Mouse (Mus musculus) urinary bladder, postnatal 36 days (tissue): ENCODE results near the gene Sec14l1.

ENCODE experiments used
- DNase-seq, 2 experiments: peaks; one replicate each; pipeline ENCODE4 v3.0.0; 2022; ENCODE audit warnings: low spot score in 2 of 2, mixed read lengths in 1 of 2

The Sec14l1 gene

DNA sequence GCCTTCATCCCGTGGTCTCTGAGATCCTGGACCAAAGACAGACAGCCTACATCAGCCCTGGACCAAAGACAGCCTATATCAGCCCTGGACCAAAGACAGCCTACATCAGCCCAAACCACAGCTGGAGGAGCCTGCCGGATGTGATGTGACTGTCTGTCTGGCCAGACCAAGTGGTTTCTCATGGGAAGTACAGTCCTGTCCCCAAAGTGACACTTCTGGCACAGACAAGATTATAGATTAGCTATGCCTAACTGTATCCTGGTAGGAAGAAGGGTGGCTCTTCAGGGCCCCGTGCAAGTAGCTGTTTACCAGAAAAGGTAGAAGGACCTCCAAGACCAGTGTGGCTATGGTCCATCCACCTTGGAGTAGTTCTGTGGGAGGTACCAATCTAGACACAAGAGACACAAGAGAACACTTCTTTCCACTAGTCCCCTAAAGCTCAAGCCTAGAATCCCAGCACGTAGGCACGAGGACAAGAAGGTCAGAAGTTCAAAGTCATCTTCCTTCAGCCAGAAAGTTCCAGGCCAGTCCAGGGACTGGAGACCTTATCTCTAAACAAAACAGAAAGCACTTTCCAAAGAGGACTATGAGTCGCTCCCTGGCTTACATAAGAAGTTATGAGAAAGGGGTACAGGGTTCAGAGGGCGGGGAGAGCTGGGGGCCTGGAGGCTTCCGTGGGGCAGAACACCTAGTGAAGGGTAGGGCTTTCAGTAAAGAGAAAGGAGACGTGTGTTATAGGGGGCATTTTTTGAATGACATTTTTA lies 27.8 kb upstream of the Sec14l1 start:
- no peak for DNase-seq

DNA sequence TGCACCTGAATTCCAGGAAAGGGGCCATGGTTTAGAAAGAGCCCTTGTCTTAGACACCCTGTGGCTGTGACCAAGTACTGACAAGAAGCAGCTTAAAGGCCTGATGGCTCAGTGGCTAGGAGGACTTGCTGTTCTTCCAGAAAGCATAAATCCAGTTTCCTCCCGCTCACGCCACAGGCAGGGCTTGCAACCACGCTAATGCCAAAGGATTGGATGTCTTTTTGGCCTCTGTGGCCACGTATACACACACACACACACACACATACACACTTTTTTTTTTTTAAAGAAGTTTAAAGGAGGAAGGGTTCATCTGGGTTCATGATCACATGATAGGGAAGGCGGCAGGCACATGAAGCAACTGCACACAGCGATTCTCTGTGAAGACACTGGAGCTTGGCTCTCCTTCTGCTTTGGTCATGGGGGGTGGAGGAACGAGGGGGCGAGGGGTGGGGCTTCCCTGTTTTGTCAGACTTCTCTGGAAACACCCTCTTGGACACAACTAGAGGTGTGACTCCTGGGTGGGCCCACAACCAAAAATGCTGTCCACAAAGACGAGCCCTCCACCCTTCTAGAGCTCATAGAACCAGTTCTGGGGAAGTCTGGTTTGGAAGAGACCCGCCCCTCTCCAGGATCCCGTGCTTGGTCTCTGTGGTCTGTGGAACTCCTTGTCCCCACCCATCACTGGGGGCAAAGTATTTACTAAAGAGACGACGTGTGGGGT lies 26.5 kb upstream of the Sec14l1 start:
- peak in 1 of 2 experiments; percentile 52 for DNase-seq

DNA sequence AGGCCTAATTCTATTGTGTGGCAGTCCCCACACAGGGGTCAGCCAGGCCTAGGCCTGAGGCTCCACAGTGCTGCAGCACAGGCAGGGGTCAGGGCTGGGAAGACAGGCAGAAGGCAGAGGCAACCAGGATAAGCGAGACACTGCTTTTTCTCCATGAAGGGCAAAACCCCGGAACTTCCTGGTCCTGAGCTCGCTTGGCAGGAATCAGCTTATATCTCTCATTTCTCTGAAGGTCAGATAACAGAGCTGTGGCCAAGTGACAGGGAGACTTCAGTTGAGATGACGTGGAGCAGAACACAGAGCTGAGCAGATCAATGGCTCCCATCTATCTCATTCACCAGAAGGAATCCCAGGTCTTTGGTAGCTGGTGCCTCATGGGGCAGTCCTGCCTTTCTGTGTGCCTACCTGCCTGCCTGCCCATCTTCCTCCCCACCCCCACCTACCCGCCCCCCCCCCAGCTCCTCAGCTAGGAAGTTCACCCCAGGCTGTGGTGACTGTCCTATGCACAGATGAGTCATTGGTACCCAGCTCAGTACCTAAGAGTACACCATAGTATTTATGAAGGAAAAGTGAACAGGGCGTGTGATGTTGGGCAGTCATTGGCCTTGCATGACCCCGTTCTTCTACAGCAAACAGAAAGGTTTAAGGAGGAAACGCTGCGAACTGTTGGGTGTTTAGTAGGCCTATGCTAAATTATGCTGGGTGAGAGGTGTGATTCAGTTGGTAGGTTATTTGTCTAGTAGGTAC lies 25.1 kb upstream of the Sec14l1 start:
- no peak for DNase-seq

DNA sequence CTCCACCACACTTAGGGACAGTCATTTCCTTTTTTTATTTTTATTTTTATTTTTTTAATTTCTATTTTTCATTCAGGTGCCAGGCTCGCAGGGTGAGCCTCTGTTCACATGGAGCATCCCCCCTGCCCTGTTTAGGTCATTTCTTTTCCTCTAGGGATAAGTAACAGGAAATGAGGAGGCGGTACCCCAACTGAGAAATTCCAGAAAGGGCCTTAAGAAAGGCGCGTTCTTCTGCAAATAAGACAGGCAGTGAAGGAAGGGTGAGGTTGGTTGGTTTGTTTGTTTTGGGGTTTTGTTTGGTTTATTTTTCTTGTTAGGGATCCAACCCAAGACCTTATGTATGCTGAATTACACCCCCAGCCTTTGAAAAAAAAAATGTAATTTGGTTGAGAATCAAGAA lies 23.6 kb upstream of the Sec14l1 start:
- DNase-seq, result no peak

DNA sequence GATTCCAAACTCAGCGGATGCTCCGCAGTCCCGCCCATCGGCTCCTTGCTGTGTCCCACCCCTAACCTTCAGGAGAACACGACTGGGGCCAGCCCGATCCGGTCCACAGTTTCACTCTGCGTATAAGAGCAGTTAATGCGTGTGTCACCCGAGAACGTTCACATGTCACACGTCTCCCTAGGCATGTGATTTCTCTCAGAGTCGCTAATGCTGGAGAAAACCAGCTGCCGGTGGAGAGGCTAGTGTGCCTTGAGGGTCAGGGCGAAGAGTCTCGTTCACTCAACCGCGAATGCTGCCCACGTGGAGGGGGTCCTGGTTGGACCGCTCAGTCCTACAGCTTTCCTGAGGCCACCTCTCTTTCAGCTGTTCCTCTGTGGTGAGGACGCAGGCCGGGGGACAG lies 23.1 kb upstream of the Sec14l1 start:
- peak in 1 of 2 experiments; percentile 50 for DNase-seq

DNA sequence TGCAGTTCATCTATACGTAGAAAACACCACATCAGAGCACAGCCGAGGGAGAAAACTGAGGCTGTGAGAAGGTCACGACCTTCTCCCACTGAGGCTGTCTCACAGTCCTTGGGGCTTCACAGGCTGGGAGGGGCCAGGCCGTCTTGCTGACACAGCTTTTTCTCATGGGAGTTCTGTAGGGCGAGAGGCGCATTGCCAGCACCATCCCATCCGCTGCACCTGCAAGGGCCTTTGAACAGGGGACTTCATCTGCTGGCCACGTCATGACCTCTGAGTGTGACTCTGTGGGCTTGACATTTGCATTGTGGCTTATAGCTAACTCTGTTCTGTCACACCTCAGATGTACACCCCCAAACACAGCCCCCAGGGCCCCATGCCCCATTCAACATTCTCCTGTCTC lies 22.3 kb upstream of the Sec14l1 start:
- DNase-seq, result no peak

DNA sequence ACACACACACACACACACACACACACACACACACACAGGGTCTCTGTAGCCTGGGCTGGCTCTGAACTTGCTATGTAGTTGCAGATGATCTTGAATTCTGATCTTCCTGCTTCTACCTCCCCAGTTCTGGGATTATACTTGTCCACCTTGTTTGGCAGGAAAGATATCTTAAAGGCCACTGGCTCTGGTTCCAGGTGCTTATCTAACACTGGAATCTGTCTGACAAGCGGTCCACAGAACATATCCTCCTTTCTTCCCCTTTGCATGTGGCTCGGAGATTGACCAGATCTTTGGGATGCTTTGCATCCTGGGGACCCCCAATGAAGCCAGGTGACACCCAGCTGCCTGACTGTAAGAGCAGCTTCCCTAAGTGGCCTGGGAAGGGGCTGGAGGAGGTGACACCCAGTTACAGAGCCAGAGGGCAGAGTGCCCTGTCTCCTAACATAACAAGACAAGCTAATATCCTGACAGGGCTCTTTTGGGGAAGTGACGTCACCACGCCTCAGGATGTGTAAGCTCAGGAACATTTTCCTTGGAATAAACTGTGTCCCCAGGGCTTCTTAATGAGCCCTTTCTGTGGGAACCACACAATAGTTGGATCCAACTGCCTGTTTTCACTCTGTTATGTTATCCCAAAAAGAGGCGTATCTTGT lies 20.9 kb upstream of the Sec14l1 start:
- no peak for DNase-seq

DNA sequence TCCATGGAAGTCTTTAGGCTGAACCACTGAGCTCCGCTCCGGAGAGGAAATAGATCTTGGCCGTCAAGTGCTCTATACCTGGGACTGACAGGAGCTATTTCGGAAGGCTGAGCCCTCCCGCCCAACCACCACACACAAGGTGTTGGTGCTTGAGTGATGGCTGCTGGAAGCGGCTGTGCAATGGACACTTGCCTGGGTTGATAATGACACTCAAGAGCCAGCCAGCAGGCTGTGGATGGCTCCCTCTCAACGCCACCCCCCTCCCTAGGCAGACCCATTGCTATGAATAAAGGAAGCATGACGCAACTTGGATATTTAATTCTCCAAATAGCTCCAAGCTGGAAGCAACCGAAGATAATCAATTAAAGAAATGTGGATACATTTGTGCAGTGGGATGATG lies 20.3 kb upstream of the Sec14l1 start:
- DNase-seq, result no peak

DNA sequence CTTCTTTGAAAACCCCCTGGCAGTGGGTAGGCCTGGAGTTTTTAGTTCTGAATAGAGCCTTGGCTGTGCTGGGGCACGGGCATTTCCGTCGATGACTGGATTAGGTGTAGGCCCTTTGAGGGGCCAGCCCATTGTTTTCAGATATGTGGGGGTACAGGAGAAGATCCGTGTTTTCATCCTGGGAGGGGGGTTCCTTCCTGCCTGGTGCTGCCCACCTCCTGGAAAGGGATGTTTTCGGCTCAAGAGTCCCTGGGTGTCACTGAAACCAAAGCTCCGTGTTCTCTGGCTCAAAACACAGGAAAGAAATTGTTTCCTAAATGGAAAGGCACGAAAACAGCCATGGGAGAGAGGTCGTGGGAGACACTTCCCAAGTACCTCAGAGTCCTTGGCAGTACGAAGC lies 17.9 kb upstream of the Sec14l1 start:
- DNase-seq, result no peak

DNA sequence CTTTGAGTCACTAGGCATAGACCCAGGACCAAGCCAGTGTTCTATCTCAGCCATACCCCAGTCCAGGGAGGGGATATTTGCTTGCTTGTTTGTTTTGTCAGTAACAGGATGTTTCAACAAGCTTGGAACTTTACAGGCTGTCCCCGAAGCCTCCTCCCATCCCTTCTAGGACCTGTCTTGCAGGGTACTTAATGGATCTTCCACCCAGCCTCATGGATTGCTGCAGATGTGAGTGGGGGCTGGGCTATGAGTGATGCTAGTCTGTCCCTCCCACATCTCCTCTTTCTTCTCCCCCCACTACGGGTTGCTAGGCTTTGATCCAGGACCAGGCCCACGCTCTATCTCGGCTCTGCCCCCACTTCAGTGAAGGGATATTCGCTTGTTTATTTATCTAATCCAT lies 16.8 kb upstream of the Sec14l1 start:
- no peak for DNase-seq

DNA sequence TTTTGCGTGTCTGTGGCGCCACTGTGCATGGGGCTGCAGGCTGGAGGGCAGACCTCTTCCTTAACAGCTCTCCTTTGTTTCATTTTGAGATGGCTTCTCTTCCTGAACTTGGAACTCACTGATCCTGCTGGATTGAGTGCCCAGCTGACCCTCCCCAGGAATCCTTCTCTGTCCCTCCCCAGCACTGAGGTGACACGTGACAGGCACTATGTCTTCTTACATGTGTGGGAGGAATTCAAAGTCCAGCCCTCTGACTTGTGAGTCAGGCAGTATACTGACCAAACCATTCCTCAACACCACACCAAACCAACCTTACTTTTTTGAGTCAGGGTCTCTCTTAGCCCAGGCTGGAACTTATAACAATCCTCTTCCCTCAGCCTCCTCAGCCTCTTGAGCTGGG lies 16.2 kb upstream of the Sec14l1 start:
- DNase-seq, result no peak

DNA sequence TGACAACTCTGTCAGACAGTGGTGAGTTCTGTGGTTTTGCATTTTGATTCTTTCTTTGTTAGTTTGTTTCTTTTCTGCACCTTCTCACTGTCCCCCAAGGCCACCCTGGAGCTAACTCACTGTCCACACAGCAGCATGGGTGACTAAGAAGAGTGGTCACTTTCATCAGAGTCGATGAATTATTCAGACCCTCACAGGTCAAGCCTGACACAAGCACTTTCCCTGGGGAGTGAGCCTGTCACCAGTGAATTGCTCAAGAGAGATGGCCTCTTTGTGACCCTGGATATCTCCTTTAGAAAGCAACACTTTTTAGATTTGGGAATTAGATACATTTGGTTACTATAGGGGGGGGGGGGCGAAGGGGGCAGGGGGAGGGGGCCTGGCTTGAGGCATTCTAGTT lies 15.6 kb upstream of the Sec14l1 start:
- no peak for DNase-seq

DNA sequence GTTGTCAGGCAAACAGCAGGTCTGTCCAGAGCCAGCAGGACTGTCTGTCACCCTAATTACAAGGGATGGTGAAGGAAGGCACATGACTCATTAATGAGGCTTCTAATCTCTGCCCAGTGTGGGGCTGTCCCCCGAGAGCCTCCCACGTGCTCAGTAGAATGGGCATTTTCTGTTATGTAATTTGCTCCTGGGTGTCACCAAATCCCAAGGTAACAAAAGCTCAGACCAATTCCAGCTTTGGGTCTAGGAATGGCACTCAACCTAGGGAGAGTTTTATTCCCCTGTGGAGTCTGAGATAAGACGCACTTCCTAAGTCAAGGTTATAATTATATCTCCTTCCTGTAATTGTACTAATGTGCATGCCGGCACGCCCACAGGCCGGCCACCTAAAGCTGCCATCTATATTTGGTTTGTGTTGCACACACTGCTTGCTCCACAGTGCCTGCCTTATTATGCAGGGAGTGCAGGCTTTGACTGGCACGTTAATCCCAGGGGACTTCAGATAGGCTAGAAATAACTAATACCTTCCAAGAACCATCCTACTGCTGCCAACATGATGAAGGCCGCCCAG lies 13.5 kb upstream of the Sec14l1 start:
- DNase-seq, result no peak

DNA sequence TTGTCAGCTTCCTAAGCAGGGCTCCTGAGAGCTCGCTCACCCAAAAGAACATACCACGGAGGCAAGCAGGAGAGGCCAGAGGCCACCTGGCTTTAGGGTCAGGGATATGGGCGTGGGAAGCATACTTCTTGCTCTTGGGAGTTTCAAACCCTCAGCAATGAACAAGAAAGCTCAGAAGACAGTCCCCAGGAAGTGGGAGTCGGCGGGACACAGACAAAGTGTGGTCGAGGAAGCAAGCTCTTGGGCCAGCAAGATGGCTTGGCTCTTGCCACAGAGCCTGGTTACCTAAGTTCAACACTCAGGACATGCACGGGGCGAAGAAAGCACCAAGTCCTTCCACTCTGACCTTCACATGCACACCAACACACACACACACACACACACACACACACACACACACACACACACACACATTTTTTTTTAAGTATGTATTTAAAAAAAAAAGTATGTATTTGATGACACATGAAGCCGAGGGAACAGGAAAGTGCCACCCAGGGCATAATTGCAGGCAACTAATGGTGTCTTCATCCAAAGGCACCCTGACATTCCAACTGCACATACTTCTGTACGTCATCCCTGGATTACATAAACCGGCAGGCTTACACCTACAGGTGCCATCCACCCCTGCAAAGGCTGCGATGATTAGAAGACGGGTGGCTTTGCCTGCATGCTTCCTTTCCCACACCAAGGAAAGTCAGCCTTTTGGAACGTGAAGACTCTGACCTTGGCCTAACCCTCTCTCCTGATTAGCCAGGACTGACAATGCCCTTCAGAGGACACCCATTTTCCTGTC lies 12.8 kb upstream of the Sec14l1 start:
- DNase-seq, result no peak

DNA sequence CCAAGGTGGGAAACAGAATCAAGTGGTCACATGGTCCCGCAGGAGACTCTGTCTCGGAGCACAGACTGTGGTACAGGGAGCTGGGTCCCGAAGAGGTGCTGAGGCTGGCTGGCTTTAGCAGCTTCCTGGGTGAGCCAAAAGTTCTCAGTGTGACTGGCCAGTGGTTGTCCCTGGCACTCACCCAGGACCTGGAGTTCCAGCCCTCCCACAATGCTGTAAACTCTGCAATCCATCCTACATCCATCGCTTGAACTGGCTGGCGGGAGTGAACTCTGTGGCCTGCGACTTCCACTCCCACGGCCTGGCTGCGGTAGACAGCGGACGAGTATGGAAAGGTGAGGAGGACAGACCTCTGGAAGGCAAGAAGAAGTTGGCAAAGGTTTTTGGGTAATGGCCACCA lies 11.4 kb upstream of the Sec14l1 start:
- DNase-seq, result peak in 1 of 2 experiments; percentile 70

DNA sequence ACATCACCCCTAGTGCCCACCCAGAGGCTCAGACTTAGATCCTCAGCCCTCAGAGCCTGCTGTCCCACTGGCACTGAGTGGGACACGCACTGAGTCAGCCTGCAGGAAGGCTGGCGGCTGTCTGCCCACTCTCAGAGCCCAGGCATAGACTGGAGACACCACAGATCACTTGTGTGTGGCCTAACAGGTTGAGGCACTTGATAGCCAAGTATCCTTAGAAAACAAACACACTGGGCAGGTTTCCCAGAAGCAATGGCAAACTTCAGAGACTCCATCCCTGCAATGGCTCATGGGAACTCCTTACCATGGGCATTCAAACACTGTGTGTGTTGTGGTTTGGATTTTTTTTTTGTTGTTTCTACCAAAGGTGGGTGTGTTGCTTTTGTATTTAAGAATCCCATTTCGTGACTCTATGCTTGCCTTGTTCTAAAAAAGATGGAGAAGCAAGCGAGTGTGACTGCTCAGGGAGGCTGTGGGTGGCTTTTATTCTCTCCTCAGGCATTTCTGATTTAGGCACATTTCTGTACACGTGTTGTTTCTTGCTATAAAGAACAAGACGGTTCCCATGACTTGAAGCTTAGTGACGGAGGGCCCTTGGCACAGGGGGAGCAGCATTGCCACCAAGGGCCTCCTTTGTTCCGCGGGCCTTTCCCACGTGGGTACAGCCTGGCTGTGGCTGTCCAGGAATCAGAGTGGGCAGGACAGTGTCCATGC lies 10.8 kb upstream of the Sec14l1 start:
- no peak for DNase-seq

DNA sequence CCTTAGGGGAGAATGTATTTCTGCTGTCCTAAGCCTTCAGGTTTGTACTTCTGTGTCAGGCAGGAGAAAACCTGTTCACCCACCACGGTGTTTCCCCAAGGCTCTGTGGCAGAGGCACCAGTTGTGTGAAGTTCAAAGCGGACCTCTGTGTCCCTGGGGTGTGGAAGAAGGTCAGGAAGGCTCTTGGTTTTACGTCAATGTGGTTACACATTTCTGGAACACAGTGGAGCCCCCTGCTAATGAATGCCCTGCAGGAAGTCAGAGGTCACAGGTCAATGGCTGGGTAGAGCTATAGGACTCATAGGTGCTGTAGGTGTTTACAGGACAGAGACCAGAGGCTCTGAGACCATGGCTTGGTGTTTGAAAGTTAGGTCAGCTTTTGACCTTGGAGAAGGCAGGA lies 9.7 kb upstream of the Sec14l1 start:
- no peak for DNase-seq

DNA sequence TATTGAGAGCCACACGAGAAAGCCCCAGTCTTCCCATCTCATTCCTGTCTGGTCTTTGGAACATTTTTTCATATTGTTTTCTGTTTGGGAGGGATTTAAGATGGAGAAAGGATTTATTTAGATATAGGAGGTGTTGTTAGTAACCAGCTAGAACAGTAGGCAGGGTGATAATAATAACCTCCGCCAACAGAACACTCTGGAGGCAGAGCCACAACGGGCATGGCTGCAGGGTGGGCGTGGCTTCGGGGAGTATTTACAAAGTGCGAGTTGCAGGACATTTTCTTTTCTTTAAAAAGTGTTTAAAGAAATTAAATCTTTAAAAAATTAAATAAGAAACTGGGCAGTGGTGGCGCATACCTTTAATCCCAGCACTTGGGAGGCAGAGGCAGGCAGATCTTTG lies 9.1 kb upstream of the Sec14l1 start:
- no peak for DNase-seq

DNA sequence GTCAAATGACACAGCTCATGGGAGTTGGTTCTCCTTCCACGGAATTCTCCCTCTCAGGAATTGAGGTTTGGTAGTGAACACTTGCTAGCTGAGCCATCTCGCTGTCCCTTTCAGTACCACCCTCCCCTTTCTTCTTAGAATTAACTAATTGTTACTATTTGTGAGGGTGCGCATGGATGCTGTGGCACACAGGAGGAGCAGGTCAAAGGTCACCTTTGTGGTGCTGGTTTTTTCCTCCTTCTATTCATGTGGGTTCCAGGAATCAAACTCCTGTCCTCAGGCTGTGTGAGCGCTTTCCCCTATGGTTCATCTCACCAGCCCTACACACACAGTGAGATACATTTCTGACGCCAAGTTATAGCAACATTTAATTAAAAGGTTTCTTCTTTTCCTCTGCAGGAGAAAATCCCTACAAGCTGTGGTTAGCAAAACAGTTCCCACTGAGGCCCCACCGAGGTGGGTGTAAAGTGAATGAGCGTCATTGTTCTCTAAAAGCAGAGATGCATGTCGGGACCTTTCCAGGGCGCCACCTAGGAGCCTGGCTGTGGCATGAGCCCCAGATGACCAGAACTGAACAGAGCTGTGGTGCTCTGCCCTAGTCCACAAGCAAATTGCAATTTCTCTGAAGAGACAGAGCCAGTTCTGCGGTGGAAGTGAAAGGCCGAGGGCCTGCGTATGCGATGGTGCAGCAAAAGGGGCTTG lies 8.2 kb upstream of the Sec14l1 start:
- DNase-seq, result no peak

DNA sequence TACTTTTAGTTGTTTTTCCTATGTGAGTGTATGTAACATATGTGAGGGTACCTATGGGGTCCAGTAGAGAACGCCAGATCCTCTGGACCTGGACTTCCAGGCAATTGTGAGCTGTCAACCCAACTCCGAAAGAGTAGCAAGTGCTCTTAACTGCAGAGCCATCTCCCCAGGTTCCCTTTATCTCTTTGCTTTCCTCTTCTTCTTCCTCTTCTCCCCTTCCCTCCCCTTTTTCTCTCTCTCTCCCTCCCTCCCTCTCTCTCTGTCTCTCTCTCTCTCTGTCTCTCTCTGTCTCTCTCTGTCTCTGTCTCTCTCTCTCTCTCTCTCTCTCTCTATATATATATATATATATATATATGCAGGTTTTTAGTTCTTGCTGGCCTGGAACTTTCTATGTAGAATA lies 7.1 kb upstream of the Sec14l1 start:
- no peak for DNase-seq
